Mouse (Mus musculus): ENCODE data around the gene Tdrd9.

GRCm38 (mm10) chr12:111971231-111971686 is at the start of gene Tdrd9:
- TF ChIP-seq EP300 (IDR thresholded peaks at IDR 0.05; ENCODE audit: low read depth): no peak
- no peak for TF ChIP-seq CTCF (IDR thresholded peaks at IDR 0.05; ENCODE audit: low read depth)

All from liver, embryonic 14.5 days (tissue).